Mouse (Mus musculus) stomach, embryonic 16.5 days (tissue): ENCODE data around the gene Mtfr2. TPM values are rescaled to one million over a fixed set of nuclear protein-coding genes. Genes with fewer than 3 reads are reported as not detected.

Experiments
- ATAC-seq: fragments of 200-750 bp; cut with Nextera tagmentation; 2 replicates; pipeline ENCODE4 v1.8.0; 2017; ENCODE audit warnings: moderate number of reproducible peaks, moderate TSS enrichment; ENCODE audit not compliant: insufficient read depth, low FRiP score
- H3K27ac ChIP-seq: fragments of 300-500 bp; sonication (generic); 2 replicates; pipeline ENCODE4 v1.5.1; 2014; ENCODE audit warnings: low read length
- H3K27me3 ChIP-seq: fragments of 300-500 bp; sonication (generic); 2 replicates; pipeline ENCODE4 v1.6.1; 2014; ENCODE audit warnings: low read length, control low read depth, mixed read lengths; ENCODE audit not compliant: control insufficient read depth, insufficient read depth
- H3K36me3 ChIP-seq: fragments of 300-500 bp; sonication (generic); 2 replicates; pipeline ENCODE4 v1.6.1; 2014; ENCODE audit warnings: low read length; ENCODE audit not compliant: control insufficient read depth, insufficient read depth
- H3K4me1 ChIP-seq: fragments of 300-500 bp; sonication (generic); 2 replicates; pipeline ENCODE4 v1.6.1; 2014; ENCODE audit warnings: low read length, control low read depth, mixed read lengths; ENCODE audit not compliant: control insufficient read depth, insufficient read depth
- H3K4me2 ChIP-seq: fragments of 300-500 bp; sonication (generic); 2 replicates; pipeline ENCODE4 v1.6.1; 2014; ENCODE audit warnings: low read depth, low read length, mixed read lengths
- H3K4me3 ChIP-seq: fragments of 300-500 bp; sonication (generic); replicated peaks from 2 replicates; pipeline ENCODE4 v1.5.1; 2014; ENCODE audit warnings: mild to moderate bottlenecking, low read length
- H3K9ac ChIP-seq: fragments of 300-500 bp; sonication (generic); 2 replicates; pipeline ENCODE4 v1.6.1; 2014; ENCODE audit warnings: low read length
- H3K9me3 ChIP-seq: fragments of 300-500 bp; sonication (generic); replicated peaks from 2 replicates; pipeline ENCODE4 v1.6.1; 2016; ENCODE audit warnings: low read length, control low read depth; ENCODE audit not compliant: control insufficient read depth
- WGBS: fragments of 180-500 bp; shearing (Covaris S2); extraction: QIAGEN DNeasy Blood & Tissue Kit; methylation state at CpG from one replicate; pipeline ENCODE4 v1.1.7; 2014; 5-methylcytosine and 5-hydroxymethylcytosine counted together
- polyA plus RNA-seq: library from polyadenylated mRNA; unstranded; fragments of >200 nt; fragmentation: Nextera tagmentation; extraction: Ambion mirVana; gene quantifications from 2 replicates; pipeline ENCODE4 v1.2.1, GENCODE M21; 2015

The Mtfr2 gene
- polyA plus RNA-seq, 1 experiment from 2014 or later = 1.5 TPM

DNA sequence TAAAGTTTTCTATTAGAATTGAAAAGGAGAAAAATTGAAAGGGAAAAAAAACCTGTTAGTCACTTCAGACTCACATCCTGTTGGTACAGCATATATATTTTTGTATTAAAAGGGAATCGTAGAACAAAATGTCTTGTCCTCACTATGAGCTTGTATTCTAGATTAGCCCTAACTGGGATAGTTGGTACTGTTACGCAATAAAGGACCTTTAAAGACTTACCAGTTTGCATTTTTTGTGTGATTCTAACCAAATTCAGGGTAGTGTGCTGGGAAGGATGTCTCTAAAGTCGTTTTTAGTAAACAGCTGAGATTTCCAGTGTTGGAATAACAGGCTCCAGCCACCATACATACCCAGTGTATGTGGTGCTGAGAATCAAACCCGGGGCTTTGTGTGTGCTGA lies 33.6 kb upstream of the Mtfr2 start:
- Histone ChIP-seq H3K27ac (no peak overlapping the region), H3K9ac (no peak overlapping the region), H3K36me3 (peaks cover under 1% of the 10 kb centered on the region; the same call in 1 of the 2 replicates), H3K9me3 (no peaks in the 10 kb centered on the region), H3K4me3 (no peak overlapping the region), H3K4me1 (peaks cover 12% of the 10 kb centered on the region; the same call in 1 of the 2 replicates), H3K27me3 (no peaks in the 10 kb centered on the region), H3K4me2 (peak overlapping the region; percentile 66)
- 76% methylated on average over 4 of the region's 4 CpGs for WGBS
- ATAC-seq = no peak

- 57% methylated on average over 2 of the region's 2 CpGs for WGBS
- H3K27me3 ChIP-seq = no peaks in the 10 kb centered on the region
- peaks cover 12% of the 10 kb centered on the region; the same call in 1 of the 2 replicates for H3K4me1 ChIP-seq
- ATAC-seq = no peak
- peaks cover 4% of the 10 kb centered on the region; the same call in 1 of the 2 replicates for H3K36me3 ChIP-seq
- no peak overlapping the region for H3K4me2 ChIP-seq
- H3K4me3 ChIP-seq = no peak overlapping the region
- no peak overlapping the region for H3K9ac ChIP-seq
- no peak overlapping the region for H3K27ac ChIP-seq
- H3K9me3 ChIP-seq = no peaks in the 10 kb centered on the region
These were observed 32.8 kb upstream of the Mtfr2 start for GRCm38 (mm10) chr10:20314797-20315196.

DNA sequence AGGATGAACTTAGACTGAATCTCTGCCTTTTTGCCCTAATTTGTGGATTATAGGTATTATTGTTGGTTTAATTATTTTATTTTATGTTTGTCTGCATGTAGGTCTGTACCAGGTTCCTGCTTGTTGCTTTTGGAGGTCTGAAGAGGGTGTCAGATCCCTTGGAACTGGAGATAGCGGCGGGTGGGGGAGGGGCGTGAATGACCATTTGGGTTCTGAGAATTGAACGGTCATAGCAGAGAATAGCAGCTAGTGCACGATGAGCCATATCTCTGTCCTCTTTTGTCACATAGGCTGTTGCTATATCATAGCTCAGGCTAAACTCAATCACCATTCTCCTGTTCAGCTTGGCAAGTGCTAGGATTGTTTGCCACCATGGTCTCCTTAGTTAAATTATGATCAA lies 30.1 kb upstream of the Mtfr2 start:
- Histone ChIP-seq H3K9ac (no peak overlapping the region), H3K9me3 (no peaks in the 10 kb centered on the region), H3K4me1 (peaks cover 6% of the 10 kb centered on the region; the same call in 1 of the 2 replicates), H3K4me3 (no peak overlapping the region), H3K27ac (no peak overlapping the region), H3K27me3 (no peaks in the 10 kb centered on the region), H3K36me3 (peaks cover 4% of the 10 kb centered on the region; the same call in 1 of the 2 replicates), H3K4me2 (no peak overlapping the region)
- ATAC-seq = no peak
- WGBS = 74% methylated on average over 5 of the region's 5 CpGs

DNA sequence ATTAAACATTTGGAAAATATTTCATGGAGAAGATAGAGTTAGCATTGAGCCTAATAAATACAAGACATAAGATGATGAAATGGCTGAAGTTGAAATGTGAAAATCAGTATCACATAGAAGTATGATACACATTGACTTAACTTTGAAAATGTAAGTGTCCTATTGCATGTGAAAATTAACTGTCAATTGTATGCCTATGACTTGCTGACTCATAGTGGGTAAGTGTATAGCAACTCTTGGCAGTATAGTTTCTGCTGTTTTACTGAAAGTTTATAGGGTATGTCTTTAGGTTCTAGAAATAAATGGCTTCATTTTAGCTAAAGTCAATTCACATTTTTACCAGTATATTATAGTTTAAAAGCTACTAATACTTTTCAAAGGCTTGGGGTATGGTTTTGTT lies 21.3 kb upstream of the Mtfr2 start:
- no peak overlapping the region for H3K4me2 ChIP-seq
- ATAC-seq = no peak

DNA sequence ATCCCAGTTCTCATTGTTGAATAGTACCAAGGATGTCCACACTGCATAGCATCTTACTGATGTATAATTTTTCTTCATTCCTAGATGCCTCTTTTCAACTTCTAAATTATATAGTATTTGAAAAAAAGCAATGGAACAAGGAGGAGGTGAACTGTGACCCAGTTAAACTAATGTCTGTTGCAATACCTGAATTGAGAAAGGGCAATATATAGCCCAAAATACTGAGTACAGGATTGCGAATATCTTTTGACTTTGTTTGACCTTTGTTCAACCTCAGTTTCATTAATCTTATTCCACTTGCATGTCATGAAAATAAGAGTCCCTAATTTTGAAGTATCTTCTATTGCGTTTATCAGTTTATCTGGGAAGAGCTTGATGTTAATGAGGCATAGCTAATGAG lies 16.3 kb upstream of the Mtfr2 start:
- H3K4me2 ChIP-seq = no peak overlapping the region
- H3K9me3 ChIP-seq = no peaks in the 10 kb centered on the region
- H3K4me1 ChIP-seq = no peaks in the 10 kb centered on the region
- 78% methylated on average over 2 of the region's 2 CpGs for WGBS
- no peak overlapping the region for H3K9ac ChIP-seq
- H3K27me3 ChIP-seq = no peaks in the 10 kb centered on the region
- no peak overlapping the region for H3K4me3 ChIP-seq
- no peak for ATAC-seq
- no peak overlapping the region for H3K27ac ChIP-seq
- H3K36me3 ChIP-seq = peaks cover 16% of the 10 kb centered on the region; the same call in 1 of the 2 replicates

More for the DNA sequence above, 21.3 kb upstream of the Mtfr2 start:
- Histone ChIP-seq H3K36me3 (peaks cover 16% of the 10 kb centered on the region), H3K9ac (no peak overlapping the region), H3K4me1 (no peaks in the 10 kb centered on the region), H3K9me3 (no peaks in the 10 kb centered on the region), H3K27me3 (no peaks in the 10 kb centered on the region), H3K27ac (no peak overlapping the region), H3K4me3 (no peak overlapping the region)

- no peak for ATAC-seq
- peaks cover 22% of the 10 kb centered on the region for H3K36me3 ChIP-seq
These were observed 9.7 kb upstream of the Mtfr2 start for GRCm38 (mm10) chr10:20337872-20338271.

DNA sequence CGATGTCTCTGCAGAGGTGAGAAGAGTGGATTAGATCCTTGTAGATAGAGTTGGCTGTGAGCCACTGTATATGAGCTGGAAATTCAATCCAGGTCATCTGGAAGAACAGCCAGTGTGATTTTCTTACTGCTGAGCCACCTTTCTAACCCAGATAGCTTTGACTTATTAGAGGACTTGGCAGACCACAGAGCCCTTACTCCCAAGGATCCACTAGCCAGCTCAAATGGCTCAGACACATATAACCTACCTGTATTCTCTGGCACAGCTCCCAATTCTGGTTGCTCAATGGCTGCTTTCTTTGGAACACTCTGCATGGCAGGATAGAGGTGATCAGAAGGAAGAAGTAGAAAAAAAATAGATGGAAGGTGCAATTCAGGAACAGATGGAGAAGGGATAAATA lies 1.8 kb upstream of the Mtfr2 start:
- peaks cover 16% of the 10 kb centered on the region for H3K36me3 ChIP-seq
- H3K4me2 ChIP-seq = no peak overlapping the region
- no peak overlapping the region for H3K9ac ChIP-seq
- H3K4me3 ChIP-seq = no peak overlapping the region
- no peaks in the 10 kb centered on the region for H3K27me3 ChIP-seq
- no peak overlapping the region for H3K27ac ChIP-seq
- H3K4me1 ChIP-seq = peaks cover 9% of the 10 kb centered on the region; the same call in 1 of the 2 replicates
- WGBS = 59% methylated on average over 1 of the region's 1 CpGs
- no peaks in the 10 kb centered on the region for H3K9me3 ChIP-seq
- no peak for ATAC-seq

More at GRCm38 (mm10) chr10:20337872-20338271, 9.7 kb upstream of the Mtfr2 start:
- H3K27ac ChIP-seq = no peak overlapping the region
- 88% methylated on average over 7 of the region's 7 CpGs for WGBS
- no peaks in the 10 kb centered on the region for H3K4me1 ChIP-seq
- no peak overlapping the region for H3K4me3 ChIP-seq
- H3K9ac ChIP-seq = no peak overlapping the region
- no peaks in the 10 kb centered on the region for H3K9me3 ChIP-seq
- no peak overlapping the region for H3K4me2 ChIP-seq
- no peaks in the 10 kb centered on the region for H3K27me3 ChIP-seq

DNA sequence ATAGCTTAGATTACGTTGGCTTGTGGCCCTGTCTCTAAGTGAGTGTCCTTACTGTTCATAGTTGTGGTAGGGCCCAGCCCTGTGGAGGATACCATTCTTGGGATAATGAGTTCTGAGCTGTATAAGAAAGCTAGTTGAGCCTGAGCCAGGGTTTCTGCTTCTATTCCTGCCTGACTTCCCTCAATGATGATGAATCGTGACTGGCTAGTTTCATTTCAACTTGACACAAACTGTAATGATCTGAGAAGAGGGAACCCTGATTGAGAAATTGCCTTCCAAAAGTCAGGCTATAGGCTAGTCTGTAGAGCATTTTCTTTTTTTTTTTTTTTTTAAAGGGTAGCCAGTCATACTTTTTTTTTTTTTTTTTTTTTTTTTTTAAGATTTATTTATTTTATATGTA lies 1.3 kb downstream of the Mtfr2 start:
- no peaks in the 10 kb centered on the region for H3K27me3 ChIP-seq
- peak overlapping the region; percentile 88; the same call in 1 of the 2 replicates for H3K4me2 ChIP-seq
- H3K4me3 ChIP-seq = no peak overlapping the region

GRCm38 (mm10) chr10:20361542-20362449 lies 14.2 kb downstream of the Mtfr2 start:
- Histone ChIP-seq H3K4me2 (no peak overlapping the region), H3K9me3 (no peaks in the 10 kb centered on the region), H3K27me3 (no peaks in the 10 kb centered on the region), H3K9ac (no peak overlapping the region), H3K36me3 (no peaks in the 10 kb centered on the region), H3K27ac (no peak overlapping the region), H3K4me1 (no peaks in the 10 kb centered on the region), H3K4me3 (no peak overlapping the region)
- WGBS = 56% methylated on average over 10 of the region's 10 CpGs
- ATAC-seq = no peak

More for the DNA sequence above, 1.3 kb downstream of the Mtfr2 start:
- ATAC-seq = no peak
- Histone ChIP-seq H3K36me3 (peaks cover 13% of the 10 kb centered on the region), H3K9ac (no peak overlapping the region), H3K27ac (no peak overlapping the region), H3K9me3 (no peaks in the 10 kb centered on the region), H3K4me1 (peaks cover 9% of the 10 kb centered on the region; the same call in 1 of the 2 replicates)
- 89% methylated on average over 2 of the region's 2 CpGs for WGBS
